Mouse (Mus musculus) liver, postnatal 0 days (tissue): ENCODE data around the gene Mpp5. TPM values are rescaled to one million over a fixed set of nuclear protein-coding genes. Genes with fewer than 3 reads are reported as not detected.

Experiments
- ATAC-seq: fragments of 200-750 bp; cut with Nextera tagmentation; 2 replicates; pipeline ENCODE4 v1.8.0; 2017; ENCODE audit warnings: mild to moderate bottlenecking, moderate library complexity
- DNase-seq: peaks from one replicate; pipeline ENCODE4 v3.0.0-alpha.2; 2016
- H3K27ac ChIP-seq: fragments of 300-500 bp; sonication (generic); 2 replicates; pipeline ENCODE4 v1.5.1; 2014; ENCODE audit warnings: antibody characterized with exemption, moderate library complexity, mild to moderate bottlenecking, low read depth
- H3K27me3 ChIP-seq: fragments of 300-500 bp; sonication (generic); 2 replicates; pipeline ENCODE4 v1.6.1; 2014; ENCODE audit warnings: low read length, control low read depth, mixed read lengths; ENCODE audit not compliant: insufficient read depth
- H3K36me3 ChIP-seq: fragments of 300-500 bp; sonication (generic); replicated peaks from 2 replicates; pipeline ENCODE4 v1.6.1; 2014; ENCODE audit warnings: mild to moderate bottlenecking, control low read depth, low read length, moderate library complexity, mixed read lengths; ENCODE audit not compliant: insufficient read depth
- H3K4me1 ChIP-seq: fragments of 300-500 bp; sonication (generic); 2 replicates; pipeline ENCODE4 v1.6.1; 2014; ENCODE audit warnings: antibody characterized with exemption, mild to moderate bottlenecking, control low read depth; ENCODE audit not compliant: insufficient read depth
- H3K4me2 ChIP-seq: fragments of 300-500 bp; sonication (generic); 2 replicates; pipeline ENCODE4 v1.6.1; 2014; ENCODE audit warnings: low read depth, mild to moderate bottlenecking, low read length, moderate library complexity, mixed read lengths
- H3K4me3 ChIP-seq: fragments of 300-500 bp; sonication (generic); 2 replicates; pipeline ENCODE4 v1.5.1; 2014; ENCODE audit warnings: low read depth, low read length
- H3K9ac ChIP-seq: fragments of 300-500 bp; sonication (generic); replicated peaks from 2 replicates; pipeline ENCODE4 v1.6.1; 2014; ENCODE audit warnings: mild to moderate bottlenecking, moderate library complexity
- H3K9me3 ChIP-seq: fragments of 300-500 bp; sonication (generic); 2 replicates; pipeline ENCODE4 v1.6.1; 2016; ENCODE audit warnings: mild to moderate bottlenecking, control low read depth, low read length, mixed read lengths
- CTCF ChIP-seq: sonication (generic); IDR thresholded peaks from 2 replicates; pipeline ENCODE4 v1.5.1; 2016; ENCODE audit warnings: antibody characterized with exemption, low read depth
- EP300 ChIP-seq: IDR thresholded peaks from 2 replicates; pipeline ENCODE4 v1.6.1; 2016; ENCODE audit warnings: antibody characterized with exemption, low read depth, mild to moderate bottlenecking
- WGBS: fragments of 180-500 bp; shearing (Covaris S2); extraction: QIAGEN DNeasy Blood & Tissue Kit; methylation state at CpG from one replicate; pipeline ENCODE4 v1.1.7; 2014; ENCODE audit not compliant: insufficient replicate concordance; 5-methylcytosine and 5-hydroxymethylcytosine counted together
- polyA plus RNA-seq: library from polyadenylated mRNA; unstranded; fragments of >200 nt; fragmentation: Nextera tagmentation; extraction: Ambion mirVana; gene quantifications from 2 replicates; pipeline ENCODE4 v1.2.1, GENCODE M21; 2015

The Mpp5 gene
- polyA plus RNA-seq, 1 experiment from 2014 or later = 7.0 TPM

GRCm38 (mm10) chr12:78747406-78747805, 1.3 kb upstream of the Mpp5 start:
- H3K27ac ChIP-seq = no peak overlapping the region
- no peak overlapping the region for H3K4me3 ChIP-seq
- H3K9ac ChIP-seq = no peak overlapping the region
- TF ChIP-seq CTCF = no peak
- TF ChIP-seq EP300 = no peak
- ATAC-seq (no peak), DNase-seq (no peak)
- H3K36me3 ChIP-seq = no peaks in the 10 kb centered on the region
- H3K4me2 ChIP-seq = peak overlapping the region; percentile 96
- H3K9me3 ChIP-seq = no peaks in the 10 kb centered on the region
- WGBS = 24% methylated on average over 1 of the region's 1 CpGs
- no peaks in the 10 kb centered on the region for H3K27me3 ChIP-seq
- H3K4me1 ChIP-seq = peaks cover 7% of the 10 kb centered on the region; the same call in 1 of the 2 replicates

- no peaks in the 10 kb centered on the region for H3K36me3 ChIP-seq
- peak; percentile 15; the same call in 1 of the 2 replicates for ATAC-seq
- peak overlapping the region; percentile 76 for H3K27ac ChIP-seq
- H3K4me1 ChIP-seq = peaks cover 7% of the 10 kb centered on the region; the same call in 1 of the 2 replicates
- no peaks in the 10 kb centered on the region for H3K9me3 ChIP-seq
- no peaks in the 10 kb centered on the region for H3K27me3 ChIP-seq
- peak overlapping the region; percentile 96 for H3K4me2 ChIP-seq
- TF ChIP-seq CTCF = no peak
- WGBS = 1% methylated on average over 10 of the region's 10 CpGs
- peak overlapping the region; percentile 92 for H3K4me3 ChIP-seq
- H3K9ac ChIP-seq = peak overlapping the region; percentile 75
- DNase-seq = peak; percentile 35
Observed at GRCm38 (mm10) chr12:78748113-78748512, 594 bp upstream of the Mpp5 start.

DNA sequence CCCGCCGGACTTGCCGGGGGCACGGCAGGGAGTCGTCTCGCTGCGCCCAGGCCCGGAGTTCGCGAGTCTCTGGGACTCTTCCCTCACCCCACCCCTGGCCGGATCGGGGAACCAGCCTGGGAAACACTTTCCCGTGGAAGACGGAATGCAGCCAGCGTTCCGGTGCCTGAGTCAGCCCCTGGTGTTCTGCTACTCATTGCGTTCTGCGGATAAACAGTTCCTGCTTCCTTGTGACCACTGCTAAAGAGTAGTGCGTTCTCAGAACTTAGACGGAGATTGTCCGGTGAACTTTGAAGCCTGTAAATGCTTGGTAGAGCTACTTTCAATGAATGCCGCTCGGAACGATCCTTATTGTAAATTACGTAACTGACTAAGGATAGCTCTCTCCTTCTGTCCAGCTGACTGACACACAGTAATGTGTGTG, 683 bp downstream of the Mpp5 start:
- H3K36me3 ChIP-seq = no peaks in the 10 kb centered on the region
- H3K4me1 ChIP-seq = peaks cover 7% of the 10 kb centered on the region; the same call in 1 of the 2 replicates
- no peaks in the 10 kb centered on the region for H3K9me3 ChIP-seq
- H3K27me3 ChIP-seq = no peaks in the 10 kb centered on the region
- ATAC-seq (no peak), DNase-seq (no peak)
- under 1% methylated on average over 24 of the region's 25 CpGs for WGBS
- peak overlapping the region; percentile 96 for H3K4me2 ChIP-seq
- peak overlapping the region; percentile 92 for H3K4me3 ChIP-seq
- H3K9ac ChIP-seq = peak overlapping the region; percentile 92
- no peak for TF ChIP-seq CTCF
- peak overlapping the region; percentile 87 for H3K27ac ChIP-seq

- no peak overlapping the region for H3K4me2 ChIP-seq
- ATAC-seq (no peak), DNase-seq (no peak)
- no peaks in the 10 kb centered on the region for H3K27me3 ChIP-seq
- no peak overlapping the region for H3K4me3 ChIP-seq
- no peaks in the 10 kb centered on the region for H3K9me3 ChIP-seq
- no peak overlapping the region for H3K27ac ChIP-seq
- TF ChIP-seq CTCF (no peak), EP300 (no peak)
- H3K4me1 ChIP-seq = no peaks in the 10 kb centered on the region
- no peak overlapping the region for H3K9ac ChIP-seq
- no peaks in the 10 kb centered on the region for H3K36me3 ChIP-seq
Observed at GRCm38 (mm10) chr12:78761979-78762378, 13.3 kb downstream of the Mpp5 start.

DNA sequence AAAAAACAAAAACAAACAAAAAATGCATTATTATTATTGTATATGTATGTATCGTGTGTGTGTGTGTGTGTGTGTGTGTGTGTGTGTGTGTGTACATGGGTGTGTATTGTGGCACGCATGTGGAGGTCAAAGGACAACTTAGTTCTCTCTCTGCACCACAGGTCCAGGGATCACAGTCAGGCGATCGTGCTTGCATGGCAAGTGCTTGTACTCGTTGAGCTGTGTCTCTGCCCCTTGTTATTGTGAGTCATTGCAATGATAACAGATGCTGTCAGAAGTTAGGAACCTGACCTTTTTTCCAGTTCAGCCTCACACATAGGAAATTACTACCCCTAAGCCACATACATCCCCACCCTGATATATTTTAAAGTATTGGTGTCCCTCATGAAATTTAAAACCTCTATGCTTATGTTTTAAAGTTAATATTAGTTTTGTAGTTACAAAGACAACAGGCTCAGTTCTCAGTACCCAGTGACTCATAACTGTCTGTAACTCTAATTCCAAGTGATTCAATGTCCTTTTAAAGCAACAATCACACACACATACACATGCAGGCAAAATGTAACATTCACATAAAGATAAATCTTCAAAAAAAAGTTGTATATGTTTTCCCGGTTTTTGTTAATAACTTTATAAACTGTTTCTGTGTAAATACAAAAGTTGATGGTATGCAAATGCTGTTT, 20.5 kb downstream of the Mpp5 start:
- Histone ChIP-seq H3K27me3 (no peaks in the 10 kb centered on the region), H3K4me3 (no peak overlapping the region), H3K9me3 (no peaks in the 10 kb centered on the region), H3K9ac (no peak overlapping the region), H3K27ac (peak overlapping the region; percentile 32; the same call in 1 of the 2 replicates), H3K4me1 (no peaks in the 10 kb centered on the region), H3K4me2 (no peak overlapping the region), H3K36me3 (no peaks in the 10 kb centered on the region)
- peak; percentile 22 for DNase-seq
- WGBS = 63% methylated on average over 6 of the region's 6 CpGs
- ATAC-seq = peak; percentile 96
- no peak for TF ChIP-seq EP300
- no peak for TF ChIP-seq CTCF

DNA sequence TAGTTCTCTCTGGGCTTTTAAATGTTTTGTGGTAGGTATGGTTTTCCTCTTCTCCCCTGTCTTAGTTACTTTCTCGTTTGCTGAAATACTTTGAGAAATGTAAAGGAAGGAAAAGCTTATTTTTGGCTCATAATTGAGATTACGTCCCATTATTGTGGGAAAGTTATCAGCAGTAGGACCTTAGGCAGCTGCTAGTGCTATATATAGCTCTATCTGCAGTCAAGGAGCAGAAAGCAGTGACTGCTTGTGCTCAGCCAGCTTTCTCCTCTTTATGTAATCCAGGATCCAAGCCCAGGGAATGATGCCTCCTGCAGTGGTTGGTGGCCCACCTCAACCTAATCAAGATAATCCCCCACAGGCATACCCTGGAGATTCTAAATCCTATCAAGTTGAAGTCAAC, 24.5 kb downstream of the Mpp5 start:
- no peaks in the 10 kb centered on the region for H3K9me3 ChIP-seq
- TF ChIP-seq CTCF = no peak
- no peak for TF ChIP-seq EP300
- H3K36me3 ChIP-seq = no peaks in the 10 kb centered on the region
- 39% methylated on average over 2 of the region's 2 CpGs for WGBS
- no peaks in the 10 kb centered on the region for H3K4me1 ChIP-seq
- DNase-seq = no peak
- no peaks in the 10 kb centered on the region for H3K27me3 ChIP-seq
- no peak overlapping the region for H3K4me2 ChIP-seq
- ATAC-seq = no peak
- H3K9ac ChIP-seq = no peak overlapping the region
- no peak overlapping the region for H3K27ac ChIP-seq
- H3K4me3 ChIP-seq = no peak overlapping the region

DNA sequence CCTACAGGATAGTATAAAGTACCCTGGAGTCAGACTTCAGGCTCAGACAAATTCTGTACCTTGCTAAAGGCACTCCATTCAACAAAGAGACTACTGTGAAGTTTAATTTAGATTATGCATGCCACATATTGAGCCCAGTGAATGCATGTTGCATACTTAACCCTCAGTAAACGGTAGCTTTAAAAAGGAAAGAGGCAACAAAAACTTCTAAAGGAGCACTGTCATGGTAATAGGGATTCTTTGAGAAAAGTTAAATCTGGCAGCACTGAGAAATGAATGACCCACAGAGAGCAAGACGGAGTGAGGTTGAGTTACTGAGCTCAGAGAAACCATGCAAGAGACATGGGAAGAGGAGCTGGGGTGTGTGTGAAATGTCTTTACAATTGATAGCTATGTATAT, 29.2 kb downstream of the Mpp5 start:
- Histone ChIP-seq H3K4me3 (no peak overlapping the region), H3K9ac (no peak overlapping the region), H3K4me2 (no peak overlapping the region), H3K4me1 (no peaks in the 10 kb centered on the region), H3K36me3 (no peaks in the 10 kb centered on the region), H3K27ac (no peak overlapping the region), H3K27me3 (no peaks in the 10 kb centered on the region), H3K9me3 (no peaks in the 10 kb centered on the region)
- TF ChIP-seq CTCF (no peak), EP300 (no peak)
- ATAC-seq = no peak
- DNase-seq = no peak
- 66% methylated on average over 2 of the region's 2 CpGs for WGBS
